Mouse (Mus musculus) embryonic fibroblast, embryonic 13.5 days (primary cell): ENCODE measurements around the gene Mgat5. TPM values are rescaled to one million over a fixed set of nuclear protein-coding genes. Genes with fewer than 3 reads are reported as not detected.

Experiments used
- H3K27ac ChIP-seq: 2 replicates; pipeline ENCODE4 v1.5.1; 2012; ENCODE audit warnings: low read length, control low read depth, inconsistent platforms; ENCODE audit not compliant: insufficient read depth
- H3K4me1 ChIP-seq: 2 replicates; pipeline ENCODE4 v1.6.1; 2011; ENCODE audit warnings: low read length; ENCODE audit not compliant: control insufficient read depth, insufficient read depth
- H3K4me3 ChIP-seq: 2 replicates; pipeline ENCODE4 v1.5.1; 2011; ENCODE audit warnings: mild to moderate bottlenecking, control low read depth, low read length; ENCODE audit not compliant: insufficient read depth
- CTCF ChIP-seq: IDR thresholded peaks from 2 replicates; pipeline ENCODE4 v1.5.1; 2011; ENCODE audit warnings: mild to moderate bottlenecking, control low read depth, low read length, moderate library complexity, borderline replicate concordance; ENCODE audit not compliant: insufficient read depth
- POLR2A ChIP-seq: IDR thresholded peaks from 2 replicates; pipeline ENCODE4 v1.6.1; 2011; ENCODE audit warnings: low read depth, mild to moderate bottlenecking, control low read depth, low read length, moderate library complexity
- polyA plus RNA-seq: library from polyadenylated mRNA; stranded (reverse); fragments of >200 nt; gene quantifications from 2 replicates; pipeline ENCODE4 v1.2.4, GENCODE M21; 2011; ENCODE audit warnings: low read depth; ENCODE audit not compliant: missing spikeins, insufficient read length

Gene Mgat5
- polyA plus RNA-seq, 1 experiment, result 13.3 TPM

- Histone ChIP-seq H3K4me3 (no peak overlapping the region), H3K27ac (no peak overlapping the region)
- TF ChIP-seq CTCF (no peak), POLR2A (no peak)
These were observed 150.2 kb downstream of the Mgat5 start for GRCm38 (mm10) chr1:127355034-127355433.

GRCm38 (mm10) chr1:127363638-127364037 is 158.8 kb downstream of the Mgat5 start:
- no peak for TF ChIP-seq CTCF
- TF ChIP-seq POLR2A, result no peak
- no peak overlapping the region for H3K4me3 ChIP-seq
- no peak overlapping the region for H3K27ac ChIP-seq
- H3K4me1 ChIP-seq, result no peaks in the 10 kb centered on the region

More at GRCm38 (mm10) chr1:127355034-127355433, 150.2 kb downstream of the Mgat5 start:
- H3K4me1 ChIP-seq, result no peaks in the 10 kb centered on the region

- no peak overlapping the region for H3K27ac ChIP-seq
- H3K4me1 ChIP-seq, result no peaks in the 10 kb centered on the region
- TF ChIP-seq CTCF (no peak), POLR2A (no peak)
- no peak overlapping the region for H3K4me3 ChIP-seq
These were observed 160.9 kb downstream of the Mgat5 start for GRCm38 (mm10) chr1:127365706-127366105.

- Histone ChIP-seq H3K27ac (no peak overlapping the region), H3K4me3 (no peak overlapping the region), H3K4me1 (no peaks in the 10 kb centered on the region)
- TF ChIP-seq CTCF, result no peak
- TF ChIP-seq POLR2A, result no peak
These were observed 161.3 kb downstream of the Mgat5 start for GRCm38 (mm10) chr1:127366111-127366510.

GRCm38 (mm10) chr1:127368513-127368912 is 163.7 kb downstream of the Mgat5 start:
- no peak overlapping the region for H3K4me3 ChIP-seq
- peaks cover 2% of the 10 kb centered on the region; the same call in 1 of the 2 replicates for H3K4me1 ChIP-seq
- no peak for TF ChIP-seq CTCF
- no peak for TF ChIP-seq POLR2A
- H3K27ac ChIP-seq, result no peak overlapping the region

- no peak overlapping the region for H3K27ac ChIP-seq
- peaks cover 2% of the 10 kb centered on the region; the same call in 1 of the 2 replicates for H3K4me1 ChIP-seq
- no peak overlapping the region for H3K4me3 ChIP-seq
- no peak for TF ChIP-seq POLR2A
- no peak for TF ChIP-seq CTCF
These were observed 164.7 kb downstream of the Mgat5 start for GRCm38 (mm10) chr1:127369538-127369937.

GRCm38 (mm10) chr1:127372096-127372495 is 167.3 kb downstream of the Mgat5 start:
- H3K4me1 ChIP-seq, result peaks cover 2% of the 10 kb centered on the region; the same call in 1 of the 2 replicates
- no peak overlapping the region for H3K4me3 ChIP-seq
- TF ChIP-seq CTCF (no peak), POLR2A (no peak)
- no peak overlapping the region for H3K27ac ChIP-seq

GRCm38 (mm10) chr1:127373559-127373958 is 168.7 kb downstream of the Mgat5 start:
- H3K4me3 ChIP-seq, result no peak overlapping the region

GRCm38 (mm10) chr1:127374157-127374556 is 169.3 kb downstream of the Mgat5 start:
- Histone ChIP-seq H3K4me1 (peaks cover 2% of the 10 kb centered on the region; the same call in 1 of the 2 replicates), H3K4me3 (no peak overlapping the region), H3K27ac (no peak overlapping the region)
- no peak for TF ChIP-seq CTCF
- no peak for TF ChIP-seq POLR2A

More at GRCm38 (mm10) chr1:127373559-127373958, 168.7 kb downstream of the Mgat5 start:
- TF ChIP-seq CTCF (no peak), POLR2A (no peak)
- peaks cover 2% of the 10 kb centered on the region; the same call in 1 of the 2 replicates for H3K4me1 ChIP-seq
- H3K27ac ChIP-seq, result no peak overlapping the region

- no peak overlapping the region for H3K27ac ChIP-seq
- no peak for TF ChIP-seq CTCF
- no peak for TF ChIP-seq POLR2A
- no peaks in the 10 kb centered on the region for H3K4me1 ChIP-seq
- H3K4me3 ChIP-seq, result no peak overlapping the region
These were observed 175.3 kb downstream of the Mgat5 start for GRCm38 (mm10) chr1:127380140-127380539.
